Mouse (Mus musculus) neutrophil, adult 65 days (primary cell): ENCODE measurements around the gene Uqcrc2. TPM values are rescaled to one million over a fixed set of nuclear protein-coding genes. Genes with fewer than 3 reads are reported as not detected.

Experiments used
- total RNA-seq: library from RNA; stranded (reverse); gene quantifications from 2 replicates; pipeline ENCODE4 v1.2.4, GENCODE M21; 2023

Gene Uqcrc2
- 56.0 and 68.6 TPM in 2 replicates for total RNA-seq

GRCm38 (mm10) chr7:120634711-120635361, at the start of gene Uqcrc2:
Uqcrc2 (plus strand) TSS chr7:120635176.

GRCm38 (mm10) chr7:120670153-120670875, 35.3 kb downstream of the Uqcrc2 start, which contains the start of gene Pdzd9:
Pdzd9 (minus strand) TSS chr7:120670343.

GRCm38 (mm10) chr7:120677001-120677643, 42.1 kb downstream of the Uqcrc2 start, which contains the start of gene Mosmo:
Mosmo (plus strand) TSS chr7:120677618.

Other genes starting within 250 kb of the Uqcrc2 start
- not detected in 2 replicates for gene Abca16, start 225.5 kb upstream of the Uqcrc2 start, total RNA-seq
- not detected in 2 replicates for gene Pdzd9, start 35.2 kb downstream of the Uqcrc2 start, total RNA-seq
- 6.1 and 6.7 TPM in 2 replicates for gene Mosmo, start 42.4 kb downstream of the Uqcrc2 start, total RNA-seq
- not detected in 2 replicates for gene Vwa3a, start 104.1 kb downstream of the Uqcrc2 start, total RNA-seq
- not detected in 2 replicates for gene Gm5737, start 177.2 kb downstream of the Uqcrc2 start, total RNA-seq
- 42.5 and 43.6 TPM in 2 replicates for gene Eef2k, start 207.7 kb downstream of the Uqcrc2 start, total RNA-seq